Mouse (Mus musculus): Measurements from ENCODE around the gene Lamc1.

- TF ChIP-seq POLR2A (IDR thresholded peaks at IDR 0.05; ENCODE audit: borderline replicate concordance, insufficient read depth, low read length) (no peak), CTCF (IDR thresholded peaks at IDR 0.05; ENCODE audit: borderline replicate concordance, insufficient read depth, low read depth, low read length) (no peak)
Observed at GRCm38 (mm10) chr1:153288010-153288409, 44.6 kb downstream of the Lamc1 start.
